Mouse (Mus musculus): Measurements from ENCODE around the gene Npas1. TPM values are rescaled to one million over a fixed set of nuclear protein-coding genes. Genes with fewer than 3 reads are reported as not detected.

Npas1 gene
- polyA plus RNA-seq, 1 experiment from 2014 or later: 0.27 TPM

GRCm38 (mm10) chr7:16492211-16492610, 14.7 kb upstream of the Npas1 start:
- no peak for ATAC-seq
- WGBS: 65% methylated on average over 3 of the region's 3 CpGs

GRCm38 (mm10) chr7:16491759-16492158, 14.2 kb upstream of the Npas1 start:
- Histone ChIP-seq H3K36me3 (ENCODE audit: control insufficient read depth, insufficient read depth) (peaks cover 6% of the 10 kb centered on the region), H3K9me3 (ENCODE audit: control insufficient read depth) (no peaks in the 10 kb centered on the region), H3K4me2 (replicated peaks; ENCODE audit: low read depth) (no peak overlapping the region), H3K4me3 (ENCODE audit: low read depth, low read length) (no peak overlapping the region), H3K27me3 (replicated peaks; ENCODE audit: control insufficient read depth, insufficient read depth, low read length) (no peaks in the 10 kb centered on the region), H3K9ac (ENCODE audit: low read depth, low read length) (no peak overlapping the region), H3K27ac (ENCODE audit: low read depth, low read length) (no peak overlapping the region), H3K4me1 (replicated peaks; ENCODE audit: control insufficient read depth, insufficient read depth, low read length) (no peaks in the 10 kb centered on the region)
- peak; percentile 98 for TF ChIP-seq CTCF (IDR thresholded peaks at IDR 0.05; ENCODE audit: low read depth)
- ATAC-seq: no peak
- 32% methylated on average over 3 of the region's 3 CpGs for WGBS

More at GRCm38 (mm10) chr7:16492211-16492610, 14.7 kb upstream of the Npas1 start:
- Histone ChIP-seq H3K27me3 (replicated peaks; ENCODE audit: control insufficient read depth, insufficient read depth, low read length) (no peaks in the 10 kb centered on the region), H3K9me3 (ENCODE audit: control insufficient read depth) (no peaks in the 10 kb centered on the region), H3K4me1 (replicated peaks; ENCODE audit: control insufficient read depth, insufficient read depth, low read length) (no peaks in the 10 kb centered on the region), H3K9ac (ENCODE audit: low read depth, low read length) (no peak overlapping the region), H3K36me3 (ENCODE audit: control insufficient read depth, insufficient read depth) (peaks cover 9% of the 10 kb centered on the region), H3K4me2 (replicated peaks; ENCODE audit: low read depth) (no peak overlapping the region), H3K27ac (ENCODE audit: low read depth, low read length) (no peak overlapping the region), H3K4me3 (ENCODE audit: low read depth, low read length) (no peak overlapping the region)
- TF ChIP-seq CTCF (IDR thresholded peaks at IDR 0.05; ENCODE audit: low read depth): no peak

GRCm38 (mm10) chr7:16489948-16490347, 12.4 kb upstream of the Npas1 start:
- no peak overlapping the region for H3K9ac ChIP-seq (ENCODE audit: low read depth, low read length)
- TF ChIP-seq CTCF (IDR thresholded peaks at IDR 0.05; ENCODE audit: low read depth): no peak
- H3K36me3 ChIP-seq (ENCODE audit: control insufficient read depth, insufficient read depth): no peaks in the 10 kb centered on the region
- H3K4me2 ChIP-seq (replicated peaks; ENCODE audit: low read depth): no peak overlapping the region
- 89% methylated on average over 9 of the region's 9 CpGs for WGBS
- H3K27ac ChIP-seq (ENCODE audit: low read depth, low read length): no peak overlapping the region
- no peaks in the 10 kb centered on the region for H3K4me1 ChIP-seq (replicated peaks; ENCODE audit: control insufficient read depth, insufficient read depth, low read length)
- H3K4me3 ChIP-seq (ENCODE audit: low read depth, low read length): no peak overlapping the region
- no peaks in the 10 kb centered on the region for H3K9me3 ChIP-seq (ENCODE audit: control insufficient read depth)
- ATAC-seq: no peak
- H3K27me3 ChIP-seq (replicated peaks; ENCODE audit: control insufficient read depth, insufficient read depth, low read length): no peaks in the 10 kb centered on the region

GRCm38 (mm10) chr7:16488816-16489215, 11.3 kb upstream of the Npas1 start:
- Histone ChIP-seq H3K36me3 (ENCODE audit: control insufficient read depth, insufficient read depth) (no peaks in the 10 kb centered on the region), H3K4me2 (replicated peaks; ENCODE audit: low read depth) (no peak overlapping the region), H3K27me3 (replicated peaks; ENCODE audit: control insufficient read depth, insufficient read depth, low read length) (no peaks in the 10 kb centered on the region), H3K4me1 (replicated peaks; ENCODE audit: control insufficient read depth, insufficient read depth, low read length) (no peaks in the 10 kb centered on the region), H3K27ac (ENCODE audit: low read depth, low read length) (no peak overlapping the region), H3K9ac (ENCODE audit: low read depth, low read length) (no peak overlapping the region), H3K4me3 (ENCODE audit: low read depth, low read length) (no peak overlapping the region), H3K9me3 (ENCODE audit: control insufficient read depth) (no peaks in the 10 kb centered on the region)
- ATAC-seq: no peak
- no peak for TF ChIP-seq CTCF (IDR thresholded peaks at IDR 0.05; ENCODE audit: low read depth)

- WGBS: 3% methylated on average over 30 of the region's 34 CpGs
- Histone ChIP-seq H3K9me3 (ENCODE audit: control insufficient read depth) (no peaks in the 10 kb centered on the region), H3K4me2 (replicated peaks; ENCODE audit: low read depth) (peak overlapping the region; percentile 60), H3K36me3 (ENCODE audit: control insufficient read depth, insufficient read depth) (no peaks in the 10 kb centered on the region), H3K27ac (ENCODE audit: low read depth, low read length) (no peak overlapping the region), H3K4me3 (ENCODE audit: low read depth, low read length) (peak overlapping the region; percentile 36), H3K9ac (ENCODE audit: low read depth, low read length) (no peak overlapping the region), H3K4me1 (replicated peaks; ENCODE audit: control insufficient read depth, insufficient read depth, low read length) (no peaks in the 10 kb centered on the region), H3K27me3 (replicated peaks; ENCODE audit: control insufficient read depth, insufficient read depth, low read length) (peaks cover 58% of the 10 kb centered on the region)
- peak; percentile 13; the same call in 1 of the 2 replicates for TF ChIP-seq CTCF (IDR thresholded peaks at IDR 0.05; ENCODE audit: low read depth)
- peak; percentile 29; the same call in 1 of the 2 replicates for ATAC-seq
Measured at GRCm38 (mm10) chr7:16476600-16476989, 933 bp downstream of the Npas1 start.

GRCm38 (mm10) chr7:16475764-16476599, 1.5 kb downstream of the Npas1 start:
- no peaks in the 10 kb centered on the region for H3K4me1 ChIP-seq (replicated peaks; ENCODE audit: control insufficient read depth, insufficient read depth, low read length)
- H3K27me3 ChIP-seq (replicated peaks; ENCODE audit: control insufficient read depth, insufficient read depth, low read length): peaks cover 64% of the 10 kb centered on the region
- no peak overlapping the region for H3K27ac ChIP-seq (ENCODE audit: low read depth, low read length)
- H3K9ac ChIP-seq (ENCODE audit: low read depth, low read length): no peak overlapping the region
- ATAC-seq: no peak
- H3K4me2 ChIP-seq (replicated peaks; ENCODE audit: low read depth): peak overlapping the region; percentile 60
- 2% methylated on average over 35 of the region's 59 CpGs for WGBS
- H3K36me3 ChIP-seq (ENCODE audit: control insufficient read depth, insufficient read depth): no peaks in the 10 kb centered on the region
- H3K9me3 ChIP-seq (ENCODE audit: control insufficient read depth): no peaks in the 10 kb centered on the region
- no peak for TF ChIP-seq CTCF (IDR thresholded peaks at IDR 0.05; ENCODE audit: low read depth)
- peak overlapping the region; percentile 36 for H3K4me3 ChIP-seq (ENCODE audit: low read depth, low read length)
